Mouse (Mus musculus) layer of hippocampus, postnatal 14 days (tissue): ENCODE data around the gene Gm10024. TPM values are rescaled to one million over a fixed set of nuclear protein-coding genes. Genes with fewer than 3 reads are reported as not detected.
A peak's percentile ranks its signal among the peaks of the same experiment; 100 is the strongest.
"Not testable (repeated sequence)": the region's sequence is repeated elsewhere in the genome, so short reads cannot be mapped to it uniquely, and the experiment has no call there.

Experiments used
- DNase-seq, 2 experiments: peaks; one replicate each; pipeline ENCODE4 v3.0.0; 2021 to 2022; ENCODE audit warnings: low spot score in 2 of 2, mixed read lengths in 1 of 2
- total RNA-seq, 2 experiments: library from RNA; stranded (reverse); gene quantifications; 2 replicates each; pipeline ENCODE4 v1.2.3; 2021

Gm10024 gene
- total RNA-seq, 2 experiments from 2014 or later: not detected

GRCm38 (mm10) chr10:77729241-77729640 lies 18.0 kb downstream of the Gm10024 start:
- no peak for DNase-seq

GRCm38 (mm10) chr10:77735928-77736327 lies 24.7 kb downstream of the Gm10024 start:
- DNase-seq: no peak

- no peak for DNase-seq
Measured at GRCm38 (mm10) chr10:77738929-77739328, 27.7 kb downstream of the Gm10024 start.

- DNase-seq: peak in 1 of 2 experiments; percentile 19
Measured at GRCm38 (mm10) chr10:77741924-77742688, 30.8 kb downstream of the Gm10024 start, which contains the start of gene Gm18596. Gene Gm18596 (minus strand): TSS chr10:77742638.

- DNase-seq: not testable (repeated sequence)
Measured at GRCm38 (mm10) chr10:77750686-77751085, 39.4 kb downstream of the Gm10024 start.

- not testable (repeated sequence) for DNase-seq
Measured at GRCm38 (mm10) chr10:77751254-77751653, 40.0 kb downstream of the Gm10024 start, which contains the start of gene Gm9736. Gene Gm9736 (minus strand): TSS chr10:77751354.

- not testable (repeated sequence) for DNase-seq
Measured at GRCm38 (mm10) chr10:77752312-77752711, 41.1 kb downstream of the Gm10024 start.

GRCm38 (mm10) chr10:77753448-77753847 lies 42.2 kb downstream of the Gm10024 start:
- no peak for DNase-seq

- DNase-seq: not testable (repeated sequence)
Measured at GRCm38 (mm10) chr10:77759582-77759981, 48.3 kb downstream of the Gm10024 start, which contains the start of gene Gm3233. Gene Gm3233 (minus strand): TSS chr10:77759682.

Other genes with a start within 250 kb of the Gm10024 start
- gene Fam207a, start 195.7 kb upstream of the Gm10024 start, total RNA-seq: 10 to 100 TPM; 32.3 to 34.9 TPM
- gene Itgb2, start 181.2 kb upstream of the Gm10024 start, total RNA-seq: 1 to 10 TPM; 2.2 to 3.1 TPM
- gene Pttg1ip, start 129.7 kb upstream of the Gm10024 start, total RNA-seq: 10 to 100 TPM; 77.4 to 79.9 TPM
- gene Sumo3, start 105.4 kb upstream of the Gm10024 start, total RNA-seq: 100 to 1,000 TPM; 116 to 134 TPM
- 10 to 100 TPM; 12.6 to 19.9 TPM for gene Gm49325, start 105.3 kb upstream of the Gm10024 start, total RNA-seq
- 10 to 100 TPM; 63.9 to 69.0 TPM for gene Ube2g2, start 89.2 kb upstream of the Gm10024 start, total RNA-seq
- under 1 TPM in 1 of 2 experiments, not detected in 1; 0.14 TPM for gene Tspear, start 24.9 kb upstream of the Gm10024 start, total RNA-seq
- gene Gm19402, start 20.7 kb upstream of the Gm10024 start, total RNA-seq: not detected
- not detected for gene Gm9508, start 14.2 kb upstream of the Gm10024 start, total RNA-seq
- gene Gm10272, start 4.8 kb upstream of the Gm10024 start, total RNA-seq: not detected
- gene Gm10142, start 4.3 kb downstream of the Gm10024 start, total RNA-seq: not detected
- not detected for gene Krtap12-1, start 9.1 kb downstream of the Gm10024 start, total RNA-seq
- gene Gm10100, start 15.0 kb downstream of the Gm10024 start, total RNA-seq: not detected
- gene Gm18596, start 31.2 kb downstream of the Gm10024 start, total RNA-seq: not detected
- gene Gm9736, start 39.9 kb downstream of the Gm10024 start, total RNA-seq: not detected
- not detected for gene Gm3233, start 48.2 kb downstream of the Gm10024 start, total RNA-seq
- gene Gm3238, start 59.9 kb downstream of the Gm10024 start, total RNA-seq: not detected
- gene Gm7138, start 65.5 kb downstream of the Gm10024 start, total RNA-seq: not detected
- not detected for gene Gm3250, start 71.1 kb downstream of the Gm10024 start, total RNA-seq
- not detected for gene Gm7137, start 76.7 kb downstream of the Gm10024 start, total RNA-seq
- not detected for gene Gm9639, start 83.6 kb downstream of the Gm10024 start, total RNA-seq
- gene Gm19668, start 87.7 kb downstream of the Gm10024 start, total RNA-seq: not detected
- gene Gm9507, start 100.4 kb downstream of the Gm10024 start, total RNA-seq: not detected
- gene Gm2696, start 103.2 kb downstream of the Gm10024 start, total RNA-seq: not detected
- gene Krtap10-4, start 115.6 kb downstream of the Gm10024 start, total RNA-seq: not detected
- not detected for gene Krtap10-10, start 124.5 kb downstream of the Gm10024 start, total RNA-seq
- gene Gm36176, start 135.3 kb downstream of the Gm10024 start, total RNA-seq: not detected
- gene Gm10318, start 141.4 kb downstream of the Gm10024 start, total RNA-seq: not detected
- not detected for gene Gm3285, start 150.5 kb downstream of the Gm10024 start, total RNA-seq
- gene Lrrc3, start 191.1 kb downstream of the Gm10024 start, total RNA-seq: 10 to 100 TPM; 10.4 to 10.8 TPM